Mouse (Mus musculus) olfactory bulb, adult 2 months (tissue): ENCODE data around the gene Mrps14.

Experiments used
- CTCF ChIP-seq: fragments of 200-500 bp; IDR thresholded peaks from 2 replicates; pipeline ENCODE4 v1.5.1; 2012; ENCODE audit warnings: low read depth, mild to moderate bottlenecking, low read length, moderate library complexity; ENCODE audit not compliant: insufficient read depth
- POLR2A ChIP-seq: fragments of 200-500 bp; IDR thresholded peaks from 2 replicates; pipeline ENCODE4 v1.6.1; 2012; ENCODE audit warnings: mild to moderate bottlenecking, low read depth, low read length, moderate library complexity; ENCODE audit not compliant: insufficient read depth

GRCm38 (mm10) chr1:160237981-160238380, 43.0 kb downstream of the Mrps14 start:
- TF ChIP-seq CTCF (no peak), POLR2A (no peak)
